Mouse (Mus musculus) embryo, embryonic 9.5 days (tissue): ENCODE results near the gene Slc26a11.

ENCODE experiments used
- DNase-seq: peaks from one replicate; pipeline ENCODE4 v3.0.0-alpha.2; 2017; ENCODE audit errors: extremely low spot score

Slc26a11 gene

GRCm38 (mm10) chr11:119355443-119356385, at the start of gene Slc26a11, which contains the start of gene Sgsh:
Gene Slc26a11, plus strand, starts transcription at chr11:119355557.
Gene Sgsh, minus strand, starts transcription at chr11:119355536.
- peak; percentile 89 for DNase-seq

- DNase-seq, result no peak
These were observed 48.3 kb upstream of the Slc26a11 start for GRCm38 (mm10) chr11:119306762-119307657.

DNA sequence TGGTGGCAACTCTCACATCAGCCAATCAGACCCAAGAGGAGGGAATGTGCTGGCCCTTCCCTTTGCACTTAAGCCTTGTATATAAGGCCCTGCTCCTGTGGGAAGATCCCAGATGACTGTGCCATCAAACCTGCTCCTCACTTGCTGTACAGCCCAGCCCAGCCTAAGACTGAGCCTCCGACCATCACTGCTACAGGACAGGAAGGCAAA, 47.8 kb upstream of the Slc26a11 start, which contains the start of gene Card14:
Card14 (plus strand) TSS at position 111 of the 210 bp plus-strand sequence.
- no peak for DNase-seq

DNA sequence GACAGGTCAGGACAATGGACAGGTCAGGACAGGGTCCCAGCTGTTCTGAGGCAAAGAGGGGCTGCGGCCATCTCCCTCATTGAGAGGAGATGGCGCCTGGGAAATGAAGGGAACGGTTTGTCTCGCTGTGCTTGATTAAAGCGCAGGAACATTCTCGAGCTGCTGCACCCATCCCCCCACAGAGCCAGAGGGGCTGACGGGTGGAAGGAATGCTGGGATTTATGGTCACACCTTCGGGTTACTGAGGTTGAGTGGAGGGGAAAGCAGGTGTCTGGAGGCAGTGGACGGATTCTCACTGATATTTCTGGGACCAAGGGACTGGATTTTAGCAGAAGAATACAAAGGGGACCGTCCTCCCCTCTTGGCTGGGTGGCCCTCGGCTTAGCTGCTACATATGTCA, 47.4 kb upstream of the Slc26a11 start:
- DNase-seq, result no peak

DNA sequence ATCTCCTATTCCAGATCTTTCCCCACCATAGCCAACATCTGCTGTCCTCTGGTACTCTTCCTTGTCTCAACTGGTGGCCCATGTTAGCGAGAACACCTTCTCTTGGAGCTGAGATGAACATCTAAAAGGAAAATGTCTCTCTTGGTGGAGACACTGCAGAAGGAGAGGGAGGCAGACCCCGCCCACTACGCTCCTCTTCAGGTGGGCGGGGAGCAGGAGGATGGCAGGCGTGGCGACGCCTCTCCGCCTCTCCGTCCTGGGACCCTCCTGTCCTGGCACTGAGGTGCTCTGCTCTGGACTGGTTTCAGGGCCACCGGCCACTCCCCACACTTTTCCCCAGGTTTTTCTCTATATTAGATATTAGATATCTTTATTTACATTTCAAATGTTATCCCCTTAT, 44.7 kb upstream of the Slc26a11 start:
- DNase-seq, result no peak

DNA sequence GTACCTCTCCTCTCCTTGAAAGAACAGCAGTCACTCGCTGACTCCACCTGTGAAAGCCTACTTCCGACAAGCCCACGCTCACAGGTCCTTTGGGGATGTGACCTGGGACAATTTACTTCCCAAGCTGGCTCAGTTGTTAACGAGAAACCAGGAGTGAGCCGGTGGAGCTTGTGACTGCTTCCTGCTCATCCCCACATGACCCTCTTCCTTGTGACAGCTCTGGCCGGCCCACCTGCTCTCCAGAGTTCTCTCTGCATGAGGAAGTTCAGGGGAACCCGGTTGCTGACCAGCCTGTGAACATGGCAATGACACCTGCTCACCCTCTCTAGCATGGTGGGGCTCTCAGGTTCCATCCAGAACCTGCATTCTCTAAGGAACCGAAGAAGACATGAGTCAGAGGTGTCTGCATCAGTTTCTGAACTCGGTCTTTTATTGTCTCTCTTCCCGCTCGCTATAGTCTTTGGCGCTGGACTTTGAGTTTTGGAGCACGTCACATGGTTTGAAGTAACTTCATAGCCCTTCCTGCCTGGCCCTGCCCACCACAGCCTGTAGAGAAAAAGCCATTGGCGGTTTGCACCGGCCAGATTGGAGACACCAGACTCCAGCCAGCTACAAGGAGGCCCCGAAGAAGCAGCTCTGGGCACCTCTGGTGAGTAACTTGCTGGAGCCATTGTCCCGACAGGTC, 41.0 kb upstream of the Slc26a11 start:
- no peak for DNase-seq

DNA sequence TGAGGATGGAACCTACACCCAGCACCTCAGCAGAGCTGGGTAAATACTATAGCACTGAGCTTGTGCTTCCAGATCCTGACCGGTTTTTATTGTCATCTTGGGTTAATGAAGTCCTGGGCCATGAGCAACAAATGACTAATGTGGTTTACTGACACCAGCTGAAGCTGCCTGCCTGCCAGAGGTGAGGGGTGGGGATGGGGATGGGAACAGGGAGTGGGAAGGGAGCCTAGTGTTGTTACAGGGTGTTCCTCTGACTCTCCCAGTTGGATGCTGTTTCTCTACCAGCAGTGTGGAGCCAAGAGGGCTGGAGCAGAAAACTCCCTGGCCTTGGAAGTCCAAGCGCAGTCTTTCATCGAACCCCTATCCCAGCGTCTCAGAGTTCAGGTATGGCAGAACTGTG, 38.6 kb upstream of the Slc26a11 start:
- DNase-seq, result no peak

- no peak for DNase-seq
These were observed 32.8 kb upstream of the Slc26a11 start for GRCm38 (mm10) chr11:119322521-119322920.

- no peak for DNase-seq
These were observed 30.3 kb upstream of the Slc26a11 start for GRCm38 (mm10) chr11:119325068-119325467.

DNA sequence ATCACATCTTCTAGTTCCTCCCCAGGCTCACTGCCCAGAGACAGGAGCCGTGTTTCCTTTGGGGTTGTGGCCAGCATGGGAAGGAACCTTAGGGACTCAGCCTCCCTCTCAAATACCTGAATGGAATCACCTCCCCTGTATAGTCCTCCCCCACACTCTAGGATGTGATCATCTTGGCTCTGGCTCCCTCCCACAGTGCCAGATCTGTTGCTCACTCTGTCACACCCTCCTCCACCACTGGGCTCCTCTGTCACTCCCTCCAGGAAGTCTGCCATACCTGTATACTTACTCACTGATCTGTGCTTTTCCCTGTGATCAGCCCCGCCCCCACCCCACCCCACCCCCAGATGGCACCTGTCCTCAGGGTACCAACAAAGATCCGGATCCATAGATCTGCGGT, 24.8 kb upstream of the Slc26a11 start:
- no peak for DNase-seq

DNA sequence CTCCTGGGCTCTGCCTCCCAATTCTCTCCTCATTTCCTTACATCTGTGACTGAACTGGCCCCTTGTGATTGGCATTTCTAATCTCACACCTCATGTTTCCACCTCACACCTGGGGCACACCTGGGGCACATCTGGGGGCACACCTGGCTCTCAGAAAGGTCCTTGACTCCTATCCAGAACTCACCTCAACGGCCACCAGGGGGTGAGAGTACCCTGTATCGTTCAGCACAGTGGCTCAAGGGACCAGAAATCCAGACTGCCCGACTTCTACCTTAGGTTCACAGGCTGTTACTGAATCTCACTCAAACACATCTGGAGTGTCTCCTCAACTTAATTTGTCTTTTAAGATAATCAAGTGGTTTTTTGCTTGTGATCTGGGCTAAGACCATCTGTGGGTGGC, 23.4 kb upstream of the Slc26a11 start:
- no peak for DNase-seq

- no peak for DNase-seq
These were observed 16.9 kb upstream of the Slc26a11 start for GRCm38 (mm10) chr11:119338271-119339059.

GRCm38 (mm10) chr11:119339179-119339578, 16.2 kb upstream of the Slc26a11 start:
- no peak for DNase-seq

DNA sequence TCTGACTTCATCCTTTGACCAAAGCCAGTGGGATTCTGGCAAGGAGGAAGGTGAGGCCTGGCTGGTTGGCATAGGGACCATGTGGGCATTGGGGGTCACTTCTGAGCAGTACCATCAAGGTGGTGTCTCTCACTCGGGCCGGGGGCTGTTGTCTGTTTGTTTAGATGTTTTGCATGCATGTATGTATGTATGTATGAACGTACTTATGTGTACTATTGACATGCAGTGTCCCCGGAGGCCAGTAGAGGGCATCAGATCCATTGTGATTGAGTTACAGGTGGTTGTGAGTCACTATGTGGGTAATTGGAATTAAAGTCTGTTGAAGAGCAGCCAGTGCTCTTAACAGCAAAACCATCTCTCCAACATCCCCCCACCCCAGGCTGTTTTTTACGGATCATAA, 15.7 kb upstream of the Slc26a11 start:
- peak; percentile 67 for DNase-seq

GRCm38 (mm10) chr11:119344178-119344577, 11.2 kb upstream of the Slc26a11 start:
- no peak for DNase-seq

- DNase-seq, result no peak
These were observed 10.5 kb upstream of the Slc26a11 start for GRCm38 (mm10) chr11:119344865-119345264.

DNA sequence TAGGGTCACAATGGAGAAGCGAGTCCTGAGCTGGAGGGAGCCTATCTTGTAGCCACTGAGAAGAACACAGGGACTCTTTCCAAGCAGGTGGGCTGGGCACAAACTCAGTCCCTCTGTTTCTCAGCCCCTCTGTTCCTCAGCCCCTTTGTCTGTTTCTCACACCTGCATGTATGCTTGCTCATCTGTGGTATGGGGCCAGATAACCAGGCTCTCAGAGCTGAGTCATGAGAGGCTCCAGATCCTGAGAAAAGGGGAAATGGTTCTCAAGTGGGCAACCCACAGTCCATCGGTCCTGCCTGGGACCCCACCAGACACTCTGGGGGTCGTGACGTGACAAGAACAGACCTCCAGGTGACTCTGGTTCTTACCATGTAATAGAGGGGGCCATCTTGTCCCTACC, 8.2 kb upstream of the Slc26a11 start:
- DNase-seq, result no peak

- no peak for DNase-seq
These were observed 3.2 kb upstream of the Slc26a11 start for GRCm38 (mm10) chr11:119352113-119352512.

- DNase-seq, result no peak
These were observed 1.4 kb upstream of the Slc26a11 start for GRCm38 (mm10) chr11:119353946-119354345.

- DNase-seq, result no peak
These were observed 437 bp upstream of the Slc26a11 start for GRCm38 (mm10) chr11:119354798-119355442.

- DNase-seq, result no peak
These were observed 3.7 kb downstream of the Slc26a11 start for GRCm38 (mm10) chr11:119359089-119359488.
